Mouse (Mus musculus) CH12.LX (cell line): Measurements from ENCODE around the gene Vcan.

Source experiments
- CTCF ChIP-seq, 2 experiments: IDR thresholded peaks in 1 of 2; conservative IDR thresholded peaks in 1 of 2; 2 replicates each; pipeline ENCODE4 v1.5.1; 2011 to 2012; ENCODE audit warnings: low read depth in 2 of 2, low read length in 2 of 2, improper control_type of control experiment in 1 of 2, inconsistent platforms in 1 of 2, mild to moderate bottlenecking in 1 of 2, moderate library complexity in 1 of 2
- EP300 ChIP-seq: IDR thresholded peaks from 2 replicates; pipeline ENCODE4 v1.6.1; 2011; ENCODE audit warnings: low read length, improper control_type of control experiment
- POLR2A ChIP-seq: IDR thresholded peaks from 2 replicates; pipeline ENCODE4 v1.6.1; 2011; ENCODE audit warnings: low read depth, mild to moderate bottlenecking, improper control_type of control experiment, low read length
- TCF12 ChIP-seq: IDR thresholded peaks from 2 replicates; pipeline ENCODE4 v1.6.1; 2014; ENCODE audit warnings: low read depth, mild to moderate bottlenecking, inconsistent platforms, low read length, improper control_type of control experiment

DNA sequence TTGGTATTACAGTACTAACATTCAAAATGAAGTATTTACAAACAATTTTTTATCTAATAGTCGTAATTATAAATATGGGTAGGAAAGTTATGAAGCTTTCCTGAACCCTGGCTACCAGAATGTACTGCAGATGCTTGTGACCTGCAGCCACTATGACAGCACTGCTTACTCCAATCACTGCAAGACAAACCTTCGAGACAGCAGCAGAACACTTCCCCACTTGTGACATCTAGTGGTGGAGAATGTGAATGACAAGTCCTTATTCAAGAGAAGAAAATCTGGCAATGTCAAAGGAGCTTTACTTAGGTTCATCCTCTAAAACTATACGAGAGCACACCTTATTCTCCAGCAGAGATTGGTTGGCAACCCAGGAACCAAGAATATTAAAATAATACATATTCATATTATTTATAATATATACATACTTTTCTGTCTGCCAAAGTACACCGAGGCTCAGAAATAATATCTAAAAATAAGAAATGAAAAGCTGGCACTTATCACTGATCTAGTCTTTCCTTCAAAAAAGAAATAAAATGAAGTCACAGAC, 108.1 kb downstream of the Vcan start:
- TF ChIP-seq CTCF (conservative IDR thresholded peaks at IDR 0.05 in 1 of 2, IDR thresholded peaks at IDR 0.05 in 1 of 2; ENCODE audit: low read depth in 2 of 2, low read length in 2 of 2), result peak; percentile 87 to 91
- TF ChIP-seq TCF12, result no peak
- no peak for TF ChIP-seq EP300
- TF ChIP-seq POLR2A, result no peak
